Mouse (Mus musculus) hindbrain, embryonic 12.5 days (tissue): ENCODE measurements around the gene Pycr1. TPM values are rescaled to one million over a fixed set of nuclear protein-coding genes. Genes with fewer than 3 reads are reported as not detected.
"Not testable (repeated sequence)": the region's sequence is repeated elsewhere in the genome, so short reads cannot be mapped to it uniquely, and the experiment has no call there.

ENCODE experiments used
- ATAC-seq: fragments of 200-750 bp; cut with Nextera tagmentation; 2 replicates; pipeline ENCODE4 v1.8.0; 2017; ENCODE audit warnings: moderate TSS enrichment; ENCODE audit not compliant: low FRiP score
- H3K27ac ChIP-seq: fragments of 300-500 bp; sonication (generic); 2 replicates; pipeline ENCODE4 v1.5.1; 2016; ENCODE audit warnings: mild to moderate bottlenecking
- H3K27me3 ChIP-seq: fragments of 300-500 bp; sonication (generic); 2 replicates; pipeline ENCODE4 v1.6.1; 2016; ENCODE audit warnings: mild to moderate bottlenecking
- H3K36me3 ChIP-seq: fragments of 300-500 bp; sonication (generic); 2 replicates; pipeline ENCODE4 v1.6.1; 2016; ENCODE audit warnings: mild to moderate bottlenecking
- H3K4me1 ChIP-seq: fragments of 300-500 bp; sonication (generic); 2 replicates; pipeline ENCODE4 v1.6.1; 2016
- H3K4me2 ChIP-seq: fragments of 300-500 bp; sonication (generic); replicated peaks from 2 replicates; pipeline ENCODE4 v1.6.1; 2016; ENCODE audit warnings: mild to moderate bottlenecking
- H3K4me3 ChIP-seq: fragments of 300-500 bp; sonication (generic); 2 replicates; pipeline ENCODE4 v1.5.1; 2016; ENCODE audit warnings: mild to moderate bottlenecking
- H3K9ac ChIP-seq: fragments of 300-500 bp; sonication (generic); 2 replicates; pipeline ENCODE4 v1.6.1; 2016; ENCODE audit warnings: mild to moderate bottlenecking, moderate library complexity
- H3K9me3 ChIP-seq: fragments of 300-500 bp; sonication (generic); replicated peaks from 2 replicates; pipeline ENCODE4 v1.6.1; 2016; ENCODE audit warnings: mild to moderate bottlenecking
- WGBS: fragments of 180-500 bp; shearing (Covaris S2); methylation state at CpG from one replicate; pipeline ENCODE4 v1.1.7; 2016; 5-methylcytosine and 5-hydroxymethylcytosine counted together
- polyA plus RNA-seq: library from polyadenylated mRNA; unstranded; fragments of >200 nt; fragmentation: Nextera tagmentation; extraction: Ambion mirVana; gene quantifications from 2 replicates; pipeline ENCODE4 v1.2.1, GENCODE M21; 2016

The Pycr1 gene
- 28.5 and 28.8 TPM in 2 replicates for polyA plus RNA-seq

DNA sequence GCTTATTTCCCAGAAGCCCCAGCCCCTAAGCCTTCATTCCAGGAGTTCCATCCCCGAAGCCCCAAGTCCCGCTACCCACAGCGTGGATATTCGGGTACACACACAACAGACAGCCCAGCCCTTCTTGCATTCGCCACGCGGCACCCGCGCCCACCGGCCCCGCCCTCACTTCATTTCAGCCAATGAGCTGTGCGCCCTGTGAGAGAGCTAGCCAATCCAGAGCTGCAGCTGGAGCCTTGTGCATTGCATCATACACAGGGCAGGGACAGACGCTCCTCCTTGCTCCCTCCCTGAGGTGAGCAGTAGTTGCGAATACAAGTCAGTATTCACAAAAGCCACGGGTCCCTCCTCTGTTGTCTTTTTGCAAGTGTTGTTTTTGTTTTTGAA lies at the start of gene Pycr1:
TSS of gene Pycr1 (minus strand) at position 169 of the 387 bp plus-strand sequence.
- peak within 1 kb of the TSS; percentile 86 for H3K4me2 ChIP-seq
- H3K4me3 ChIP-seq = peak within 1 kb of the TSS; percentile 49
- peak; percentile 99 for ATAC-seq
- no peaks in the 10 kb centered on the region for H3K36me3 ChIP-seq
- peaks cover 25% of the 10 kb centered on the region for H3K27me3 ChIP-seq
- no peaks in the 10 kb centered on the region for H3K9me3 ChIP-seq
- H3K27ac ChIP-seq = no peak within 1 kb of the TSS; the same call in 1 of the 2 replicates
- H3K9ac ChIP-seq = peak within 1 kb of the TSS; percentile 74
- 0% methylated on average over 15 of the region's 15 CpGs for WGBS
- peaks cover 23% of the 10 kb centered on the region for H3K4me1 ChIP-seq

DNA sequence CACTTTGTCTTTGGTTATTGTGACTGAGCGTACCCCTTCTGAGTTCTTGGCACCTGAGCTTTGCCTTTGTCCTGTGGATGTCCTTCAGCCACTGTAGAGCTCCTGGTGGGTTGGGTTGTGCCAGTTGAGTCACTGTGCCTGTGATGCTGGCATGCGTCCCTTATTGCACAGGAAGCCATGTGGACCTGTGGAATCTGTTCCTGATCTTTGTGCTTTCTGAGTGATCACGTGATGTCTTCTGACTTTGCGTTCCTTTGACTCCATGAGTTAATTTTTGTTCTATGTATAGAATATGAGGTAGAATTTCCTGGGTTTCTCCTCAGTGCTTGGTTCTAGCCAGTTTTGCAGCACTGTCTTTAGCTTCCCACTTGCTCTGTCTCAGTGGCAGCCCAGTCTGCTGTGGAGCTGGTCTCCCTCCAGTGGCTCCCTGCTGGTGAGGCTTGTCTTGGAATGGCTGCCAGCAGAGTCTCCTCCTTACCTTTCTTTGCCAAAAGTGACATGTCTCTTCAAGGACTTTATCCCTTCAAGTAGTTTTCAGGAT lies 49.0 kb upstream of the Pycr1 start:
- Histone ChIP-seq H3K4me3 (no peak overlapping the region), H3K36me3 (peaks cover 61% of the 10 kb centered on the region), H3K4me2 (no peak overlapping the region), H3K4me1 (peaks cover 18% of the 10 kb centered on the region), H3K27me3 (no peaks in the 10 kb centered on the region), H3K9me3 (no peaks in the 10 kb centered on the region), H3K9ac (no peak overlapping the region), H3K27ac (no peak overlapping the region)
- ATAC-seq = no peak
- 95% methylated on average over 4 of the region's 4 CpGs for WGBS

DNA sequence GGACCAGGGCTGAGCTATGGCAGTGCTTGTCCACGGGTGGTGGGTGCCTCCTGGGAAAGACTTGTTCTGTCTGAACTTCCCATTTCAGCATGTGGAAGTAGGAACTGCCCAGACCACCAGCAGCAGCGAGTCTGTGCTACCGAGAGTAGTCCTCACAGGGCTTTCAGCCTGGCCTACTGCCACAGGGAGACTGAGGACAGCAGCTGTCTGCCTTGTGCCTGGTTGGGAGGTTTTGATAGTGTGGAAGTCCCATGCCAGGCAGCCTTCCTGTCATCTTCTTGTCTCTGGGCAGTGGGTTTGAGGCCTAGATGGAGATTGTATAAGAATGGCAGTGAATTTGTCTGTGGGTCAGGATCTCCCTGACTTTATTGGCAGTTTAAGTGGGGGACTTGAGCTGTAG lies 45.8 kb upstream of the Pycr1 start:
- no peaks in the 10 kb centered on the region for H3K9me3 ChIP-seq
- H3K4me2 ChIP-seq = no peak overlapping the region
- H3K4me1 ChIP-seq = peaks cover 11% of the 10 kb centered on the region; the same call in 1 of the 2 replicates
- peaks cover 68% of the 10 kb centered on the region for H3K36me3 ChIP-seq
- H3K27ac ChIP-seq = no peak overlapping the region
- no peaks in the 10 kb centered on the region for H3K27me3 ChIP-seq
- no peak overlapping the region for H3K4me3 ChIP-seq
- no peak for ATAC-seq
- 90% methylated on average over 3 of the region's 3 CpGs for WGBS
- H3K9ac ChIP-seq = 0 out of 2 replicates have a peak overlapping the region, but pooled peaks have one; percentile 27

DNA sequence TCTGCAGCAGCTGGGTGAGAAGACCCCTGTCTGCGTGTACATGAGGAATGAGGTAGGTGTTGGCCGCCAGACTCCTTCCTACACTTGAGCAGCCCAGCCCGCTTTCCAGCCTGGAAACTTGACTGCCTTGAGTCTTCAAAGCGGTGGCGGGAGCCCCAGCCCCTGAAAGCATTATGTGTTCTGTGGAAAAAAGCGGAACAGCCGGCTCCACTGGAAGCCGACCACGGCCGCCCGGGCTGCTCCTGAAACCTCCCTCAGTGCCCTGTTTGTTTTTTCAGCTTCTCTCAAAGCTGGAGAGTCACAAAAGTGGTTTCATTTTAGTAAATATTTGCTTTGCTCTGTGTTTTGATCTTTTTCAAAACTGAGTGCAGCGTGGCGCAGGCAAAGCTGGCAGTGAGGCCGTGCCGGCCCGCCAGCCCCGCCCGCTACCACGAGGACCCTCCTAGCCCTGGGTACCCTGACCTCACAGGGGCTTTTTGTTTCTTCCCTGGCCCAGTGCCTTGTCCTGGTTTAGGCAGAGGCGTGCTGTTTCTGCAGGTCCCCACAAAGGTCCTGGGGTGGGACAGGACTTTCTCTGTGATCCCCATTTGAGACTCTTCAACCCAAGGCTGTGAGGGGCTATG lies 43.2 kb upstream of the Pycr1 start:
- no peaks in the 10 kb centered on the region for H3K27me3 ChIP-seq
- no peak overlapping the region for H3K4me2 ChIP-seq
- no peak overlapping the region for H3K4me3 ChIP-seq
- no peak overlapping the region for H3K9ac ChIP-seq
- 57% methylated on average over 20 of the region's 20 CpGs for WGBS
- peaks cover 10% of the 10 kb centered on the region; the same call in 1 of the 2 replicates for H3K4me1 ChIP-seq
- peaks cover 70% of the 10 kb centered on the region for H3K36me3 ChIP-seq
- no peak for ATAC-seq
- peak overlapping the region; percentile 12; the same call in 1 of the 2 replicates for H3K27ac ChIP-seq
- no peaks in the 10 kb centered on the region for H3K9me3 ChIP-seq

DNA sequence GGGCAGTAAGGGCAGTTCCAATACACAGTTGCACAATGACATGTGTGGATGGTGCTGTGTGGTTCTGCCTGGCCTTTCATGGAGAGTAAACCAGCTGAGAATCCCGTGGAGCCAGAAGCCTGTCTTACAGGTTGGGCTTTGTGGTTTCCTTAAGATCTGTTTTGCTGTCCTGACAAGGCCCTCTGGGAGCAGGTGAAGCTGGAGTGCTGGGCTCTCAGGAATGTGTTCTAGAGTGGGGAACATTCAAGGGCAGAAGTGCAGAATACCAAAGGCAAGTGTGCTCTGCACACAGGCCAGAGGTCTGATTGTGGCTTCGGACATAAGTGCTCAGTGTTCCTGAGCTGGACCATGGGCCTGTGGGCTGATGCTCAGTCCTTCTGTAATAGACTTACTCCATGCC lies 41.1 kb upstream of the Pycr1 start:
- H3K27me3 ChIP-seq = no peaks in the 10 kb centered on the region
- H3K27ac ChIP-seq = no peak overlapping the region
- H3K9me3 ChIP-seq = no peaks in the 10 kb centered on the region
- no peak for ATAC-seq
- 88% methylated on average over 2 of the region's 2 CpGs for WGBS
- no peak overlapping the region for H3K9ac ChIP-seq
- no peak overlapping the region for H3K4me2 ChIP-seq
- H3K36me3 ChIP-seq = peaks cover 75% of the 10 kb centered on the region
- no peak overlapping the region for H3K4me3 ChIP-seq
- H3K4me1 ChIP-seq = peaks cover 10% of the 10 kb centered on the region; the same call in 1 of the 2 replicates

DNA sequence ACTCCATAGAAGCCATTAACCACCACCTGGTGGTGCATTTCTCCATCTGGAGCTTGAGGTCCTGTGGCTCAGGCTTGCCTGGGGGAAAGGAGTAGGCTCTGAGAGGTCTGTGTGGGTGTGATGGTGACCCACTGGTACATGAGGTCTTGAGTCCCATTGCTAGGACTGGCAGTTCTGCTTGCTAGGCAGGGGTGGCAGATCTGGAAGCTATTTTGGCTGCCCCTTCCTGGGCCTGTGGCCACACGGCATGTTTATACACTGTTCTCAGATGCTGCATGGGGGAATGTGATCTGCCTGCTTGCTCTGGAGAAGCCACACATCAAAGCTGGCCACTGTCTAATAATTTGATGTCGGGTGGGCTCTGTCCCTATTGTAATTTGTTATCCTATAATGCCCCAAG lies 40.5 kb upstream of the Pycr1 start:
- no peak overlapping the region for H3K27ac ChIP-seq
- H3K27me3 ChIP-seq = no peaks in the 10 kb centered on the region
- no peak overlapping the region for H3K4me2 ChIP-seq
- H3K4me3 ChIP-seq = no peak overlapping the region
- H3K36me3 ChIP-seq = peaks cover 75% of the 10 kb centered on the region
- ATAC-seq = no peak
- peaks cover 10% of the 10 kb centered on the region; the same call in 1 of the 2 replicates for H3K4me1 ChIP-seq
- no peak overlapping the region for H3K9ac ChIP-seq
- WGBS = 87% methylated on average over 2 of the region's 2 CpGs
- no peaks in the 10 kb centered on the region for H3K9me3 ChIP-seq

DNA sequence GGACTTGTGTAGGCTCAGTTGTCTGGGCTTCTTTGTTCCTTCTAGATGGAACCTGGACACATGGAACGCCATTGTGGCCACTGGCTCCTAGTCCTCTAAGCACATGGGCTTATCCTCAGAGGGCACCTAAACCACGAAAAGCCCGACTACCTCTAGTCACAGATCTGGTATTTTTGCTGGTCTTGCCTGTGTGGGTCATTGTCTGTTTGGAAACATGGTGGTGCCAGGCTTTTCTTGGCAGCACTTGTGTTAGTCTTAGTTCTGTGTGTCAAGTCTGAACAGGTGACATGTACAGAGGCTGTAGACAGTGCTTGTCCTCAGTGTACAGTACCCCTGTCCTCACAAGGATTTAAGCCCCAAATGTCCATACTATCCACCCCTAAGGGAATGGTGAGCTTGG lies 40.0 kb upstream of the Pycr1 start:
- WGBS = 91% methylated on average over 3 of the region's 3 CpGs
- H3K9ac ChIP-seq = no peak overlapping the region
- no peaks in the 10 kb centered on the region for H3K9me3 ChIP-seq
- ATAC-seq = no peak
- H3K4me2 ChIP-seq = no peak overlapping the region
- no peaks in the 10 kb centered on the region for H3K27me3 ChIP-seq
- peaks cover 10% of the 10 kb centered on the region; the same call in 1 of the 2 replicates for H3K4me1 ChIP-seq
- H3K36me3 ChIP-seq = peaks cover 75% of the 10 kb centered on the region
- H3K27ac ChIP-seq = no peak overlapping the region
- no peak overlapping the region for H3K4me3 ChIP-seq

DNA sequence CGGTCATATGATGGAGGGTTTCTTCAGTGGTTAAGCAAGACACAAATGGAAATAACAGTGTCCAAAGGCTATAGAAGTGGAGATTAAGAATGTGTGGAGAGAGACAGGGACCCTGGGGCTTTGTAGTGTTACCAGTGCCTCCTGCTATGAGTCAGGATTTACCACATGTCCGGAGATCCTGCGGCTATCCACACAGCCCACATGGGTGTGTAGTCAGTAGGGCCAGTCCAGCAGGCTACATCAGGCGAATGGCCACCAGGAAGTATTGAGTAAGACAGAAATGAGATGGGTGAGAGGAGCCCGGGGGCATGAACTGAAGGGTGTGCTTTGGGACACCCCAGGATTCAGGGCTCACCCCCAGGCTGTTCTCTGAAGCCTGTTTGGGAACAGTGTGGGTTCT lies 39.1 kb upstream of the Pycr1 start:
- H3K9me3 ChIP-seq = no peaks in the 10 kb centered on the region
- no peaks in the 10 kb centered on the region for H3K27me3 ChIP-seq
- peaks cover 10% of the 10 kb centered on the region; the same call in 1 of the 2 replicates for H3K4me1 ChIP-seq
- no peak overlapping the region for H3K27ac ChIP-seq
- peaks cover 76% of the 10 kb centered on the region for H3K36me3 ChIP-seq
- WGBS = 96% methylated on average over 5 of the region's 5 CpGs
- ATAC-seq = no peak
- H3K4me2 ChIP-seq = no peak overlapping the region
- H3K4me3 ChIP-seq = no peak overlapping the region
- no peak overlapping the region for H3K9ac ChIP-seq

DNA sequence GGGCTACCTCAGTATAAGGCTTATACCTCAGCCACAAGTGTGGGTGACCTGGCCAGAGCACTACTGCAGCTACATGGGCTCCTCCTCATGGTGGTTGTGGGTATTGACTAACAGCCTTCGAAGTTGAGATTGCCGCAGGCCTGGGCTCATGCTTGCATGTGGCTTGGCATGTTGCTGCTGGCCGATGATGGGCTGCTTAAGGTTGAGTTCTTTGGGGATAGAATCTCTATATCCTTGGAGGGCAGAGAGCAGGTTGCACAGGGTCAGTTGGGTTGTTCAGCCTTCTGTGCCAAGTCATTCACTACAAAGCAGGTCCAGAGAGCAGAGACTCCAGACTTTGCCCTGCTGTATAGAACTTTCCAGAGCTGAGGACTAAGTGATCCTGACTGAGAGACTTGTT lies 36.3 kb upstream of the Pycr1 start:
- no peak overlapping the region for H3K9ac ChIP-seq
- 90% methylated on average over 3 of the region's 3 CpGs for WGBS

DNA sequence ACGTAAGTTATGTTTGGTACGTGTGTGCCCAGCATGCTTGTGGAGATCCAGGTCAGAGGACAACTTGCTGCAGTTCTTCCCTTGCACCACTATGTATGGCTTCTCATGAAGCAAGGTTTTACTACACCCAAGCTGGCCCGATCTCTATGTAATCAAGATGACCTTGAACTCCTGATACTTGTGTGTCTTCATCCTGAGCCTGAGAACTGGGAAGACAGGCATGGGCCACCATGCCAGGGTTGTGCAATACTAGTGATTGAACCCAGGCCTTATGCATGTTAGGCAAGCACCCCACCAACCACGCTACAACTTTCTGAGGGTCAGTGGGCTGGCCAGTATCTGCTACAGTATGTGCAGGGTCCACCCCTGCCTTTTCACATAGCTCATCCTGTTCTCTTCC lies 33.4 kb upstream of the Pycr1 start:
- H3K4me3 ChIP-seq = no peak overlapping the region
- no peaks in the 10 kb centered on the region for H3K27me3 ChIP-seq
- 95% methylated on average over 4 of the region's 4 CpGs for WGBS
- peaks cover 10% of the 10 kb centered on the region for H3K4me1 ChIP-seq
- H3K36me3 ChIP-seq = peaks cover 53% of the 10 kb centered on the region
- no peak overlapping the region for H3K9ac ChIP-seq
- H3K4me2 ChIP-seq = no peak overlapping the region
- no peak overlapping the region for H3K27ac ChIP-seq
- no peaks in the 10 kb centered on the region for H3K9me3 ChIP-seq
- ATAC-seq = no peak

More for the DNA sequence above, 36.3 kb upstream of the Pycr1 start:
- Histone ChIP-seq H3K4me2 (no peak overlapping the region), H3K27ac (no peak overlapping the region), H3K4me1 (no peaks in the 10 kb centered on the region), H3K27me3 (no peaks in the 10 kb centered on the region), H3K4me3 (no peak overlapping the region), H3K9me3 (no peaks in the 10 kb centered on the region), H3K36me3 (peaks cover 71% of the 10 kb centered on the region)
- ATAC-seq = no peak

DNA sequence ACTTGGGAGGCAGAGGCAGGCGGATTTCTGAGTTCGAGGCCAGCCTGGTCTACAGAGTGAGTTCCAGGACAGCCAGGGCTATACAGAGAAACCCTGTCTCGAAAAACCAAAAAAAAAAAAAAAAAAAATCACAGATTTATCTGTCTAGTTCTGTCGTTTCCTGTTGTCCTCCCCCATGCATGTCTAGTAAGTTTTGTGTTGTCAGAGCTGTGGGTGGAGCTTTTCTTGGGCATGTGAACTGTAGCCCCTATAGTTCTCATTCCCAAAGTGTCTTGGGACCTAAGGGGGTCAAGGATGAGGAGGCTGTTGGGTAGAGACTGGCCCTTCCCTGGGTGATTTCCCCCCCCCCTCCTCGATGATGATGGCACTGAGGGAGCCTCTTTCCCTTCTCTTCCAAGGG lies 32.3 kb upstream of the Pycr1 start:
- H3K27me3 ChIP-seq, H3K9me3 ChIP-seq, H3K27ac ChIP-seq, ATAC-seq, H3K4me3 ChIP-seq, H3K4me2 ChIP-seq, H3K9ac ChIP-seq, H3K4me1 ChIP-seq: not testable (repeated sequence)
- H3K36me3 ChIP-seq = peaks cover 48% of the 10 kb centered on the region
- WGBS = 87% methylated on average over 4 of the region's 5 CpGs

DNA sequence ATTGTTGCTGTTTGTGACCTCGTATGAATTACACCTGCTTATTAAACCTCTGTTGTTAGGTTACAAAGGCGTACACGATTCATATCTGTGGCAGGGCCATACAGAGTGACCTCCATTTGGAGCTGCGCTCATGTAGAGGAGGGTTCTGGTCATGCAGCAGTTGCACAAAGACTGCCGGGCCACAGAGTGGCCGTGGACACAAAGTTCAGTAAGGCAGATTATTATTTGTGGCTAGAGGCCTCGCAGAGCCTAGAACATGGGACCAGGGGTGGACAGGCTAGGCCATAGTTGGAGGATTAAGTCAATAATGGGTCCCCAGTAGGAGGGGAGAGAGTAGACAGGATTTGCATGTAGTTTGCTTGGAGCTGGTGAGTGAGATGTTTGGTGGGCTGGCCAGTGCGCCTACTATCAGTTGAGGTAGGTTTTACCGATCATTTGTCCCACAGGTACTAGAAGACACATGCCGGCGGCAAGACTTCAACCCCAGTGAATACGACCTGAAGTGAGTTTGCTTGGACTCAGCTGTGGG lies 30.1 kb upstream of the Pycr1 start:
- H3K4me1 ChIP-seq = peaks cover 10% of the 10 kb centered on the region
- peak overlapping the region; percentile 73 for H3K4me3 ChIP-seq
- peaks cover 27% of the 10 kb centered on the region for H3K36me3 ChIP-seq
- peak overlapping the region; percentile 80 for H3K4me2 ChIP-seq
- peak overlapping the region; percentile 78 for H3K9ac ChIP-seq
- H3K27ac ChIP-seq = peak overlapping the region; percentile 91
- H3K27me3 ChIP-seq = no peaks in the 10 kb centered on the region
- no peaks in the 10 kb centered on the region for H3K9me3 ChIP-seq
- peak; percentile 39 for ATAC-seq
- 41% methylated on average over 12 of the region's 12 CpGs for WGBS
